Mouse (Mus musculus): ENCODE measurements around the gene Ern2.

- no peak for TF ChIP-seq TAL1 (IDR thresholded peaks at IDR 0.05; ENCODE audit: low read length)
- no peak for TF ChIP-seq GATA1 (IDR thresholded peaks at IDR 0.05; ENCODE audit: low read length)
Observed at GRCm38 (mm10) chr7:122133338-122133625, 52.7 kb downstream of the Ern2 start.
